Mouse (Mus musculus) kidney, postnatal 36 days (tissue): ENCODE measurements around the gene Crat.
A peak's percentile ranks its signal among the peaks of the same experiment; 100 is the strongest.

Source experiments
- DNase-seq, 2 experiments: peaks; one replicate each; pipeline ENCODE4 v3.0.0; 2021 to 2022; ENCODE audit warnings: mixed read lengths in 2 of 2

The Crat gene

DNA sequence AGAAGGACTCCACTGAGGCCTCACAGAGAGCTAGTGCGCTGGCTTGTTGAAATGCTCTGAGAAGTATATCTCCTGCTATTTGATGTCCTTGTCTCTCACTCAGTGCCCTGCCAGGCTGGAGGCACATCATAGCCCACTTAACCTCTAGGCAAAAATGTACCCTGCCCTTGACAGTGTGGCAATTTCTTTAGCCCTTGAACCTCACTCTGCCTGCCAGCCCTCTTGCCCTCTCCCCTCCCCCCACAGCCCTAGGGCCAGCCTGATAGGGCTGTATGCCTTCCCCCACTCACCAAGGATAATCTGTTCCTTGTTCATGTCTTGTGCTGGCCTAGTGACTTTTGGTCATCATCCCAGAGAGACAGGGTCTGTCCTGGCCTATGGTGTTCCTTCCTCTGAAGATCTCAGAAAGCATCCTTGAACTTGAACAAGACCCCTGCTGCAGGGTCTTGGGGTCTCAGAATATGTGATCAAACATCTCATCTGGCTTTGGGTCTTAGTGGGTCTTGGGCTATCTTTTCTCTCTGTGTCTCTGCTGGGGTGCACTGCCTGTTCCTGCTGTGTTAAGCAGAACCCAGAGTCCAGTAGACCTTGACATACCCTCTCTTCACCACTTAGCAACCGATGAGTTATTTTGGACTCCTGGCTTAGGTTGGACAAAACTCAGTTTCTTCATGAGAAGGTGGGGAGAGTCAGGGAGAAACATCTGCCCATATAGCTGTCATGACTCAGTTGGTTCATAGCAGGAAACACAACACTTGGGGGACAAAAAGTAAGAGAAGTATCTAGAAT lies 50.1 kb downstream of the Crat start:
- DNase-seq, result peak; percentile 50 to 67

DNA sequence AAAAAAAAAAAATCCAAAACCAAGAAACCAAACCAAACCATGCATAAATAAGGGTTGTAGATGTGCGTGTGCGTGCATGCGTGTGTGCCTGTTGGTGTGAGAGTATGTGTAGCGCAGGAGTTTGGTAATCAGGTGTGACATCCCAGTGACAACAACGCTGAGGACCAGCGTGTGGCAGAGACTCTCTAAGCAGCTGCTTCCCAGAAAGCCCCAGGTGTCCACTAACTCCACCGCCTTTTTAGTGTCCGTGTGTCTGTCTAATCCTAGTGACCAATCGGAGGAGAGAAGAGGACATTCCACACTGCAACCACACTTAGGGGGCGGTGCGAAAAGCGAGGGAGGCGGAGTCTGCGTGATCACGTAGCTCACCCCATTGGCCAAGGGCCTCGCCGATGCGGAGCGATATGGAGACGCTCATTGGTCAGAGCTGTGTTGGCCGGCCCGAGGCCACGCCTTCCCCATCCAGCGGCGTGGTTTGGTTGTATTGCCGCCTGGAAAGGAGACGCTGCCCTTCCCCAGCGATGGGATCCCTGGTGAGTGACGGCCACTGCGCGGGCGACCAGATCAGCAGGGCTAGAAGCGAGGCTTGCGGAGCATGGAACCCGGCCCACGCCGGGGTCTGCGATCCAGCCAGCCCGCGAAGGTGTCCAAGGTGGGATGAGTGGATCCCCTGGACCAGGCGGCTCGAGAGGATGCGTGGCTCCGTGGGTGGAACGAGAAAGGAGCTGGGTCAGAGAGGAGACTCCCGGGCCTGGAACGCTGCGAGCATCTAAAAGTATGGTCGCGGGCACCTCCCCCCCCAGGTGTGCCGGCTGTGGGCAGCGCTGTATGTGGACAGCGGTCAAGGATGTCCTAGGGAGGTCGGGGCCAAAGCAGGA lies 51.6 kb downstream of the Crat start, which contains the start of gene Miga2:
TSS of gene Miga2 (plus strand) at position 461 of the 878 bp plus-strand sequence.
- DNase-seq, result peak; percentile 99 to 100

DNA sequence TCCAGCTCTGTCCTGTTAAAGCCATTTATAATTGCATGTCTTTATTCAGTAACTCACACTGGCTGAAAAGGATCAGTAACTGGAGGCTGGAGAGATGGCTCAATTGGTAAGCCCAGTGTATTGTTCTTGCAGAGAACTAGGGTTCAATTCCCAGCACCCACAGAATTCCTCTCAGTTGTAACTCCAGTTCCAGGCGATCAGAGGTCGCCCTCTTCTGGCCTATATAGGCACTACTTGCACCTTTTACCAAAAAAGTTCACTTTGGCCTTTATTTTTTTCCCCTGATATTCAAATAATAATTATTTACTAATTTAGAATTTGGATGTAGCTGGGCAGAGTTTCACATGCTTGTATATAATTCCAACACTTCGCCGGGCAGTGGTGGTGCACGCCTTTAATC lies 52.7 kb downstream of the Crat start:
- no peak for DNase-seq

DNA sequence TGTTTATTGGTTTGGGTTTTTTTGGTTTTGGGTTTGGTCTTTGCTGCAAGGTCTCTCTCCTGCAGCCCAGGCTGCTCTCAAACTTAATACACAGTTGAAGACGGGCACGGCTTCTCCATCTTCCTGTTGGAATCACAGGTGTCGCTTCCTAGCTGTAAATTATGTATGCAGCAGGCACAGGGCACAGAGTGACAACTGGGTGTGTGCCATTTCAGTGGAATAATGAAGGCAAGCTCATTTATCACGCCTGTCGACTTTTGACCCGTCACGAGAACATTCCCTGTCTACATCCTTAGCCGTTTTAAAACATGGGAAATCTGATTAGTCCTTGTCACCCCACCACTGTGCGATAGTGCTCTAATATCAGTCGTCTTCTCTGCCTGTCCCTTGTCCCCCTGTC lies 55.0 kb downstream of the Crat start:
- peak; percentile 38 to 45 for DNase-seq

DNA sequence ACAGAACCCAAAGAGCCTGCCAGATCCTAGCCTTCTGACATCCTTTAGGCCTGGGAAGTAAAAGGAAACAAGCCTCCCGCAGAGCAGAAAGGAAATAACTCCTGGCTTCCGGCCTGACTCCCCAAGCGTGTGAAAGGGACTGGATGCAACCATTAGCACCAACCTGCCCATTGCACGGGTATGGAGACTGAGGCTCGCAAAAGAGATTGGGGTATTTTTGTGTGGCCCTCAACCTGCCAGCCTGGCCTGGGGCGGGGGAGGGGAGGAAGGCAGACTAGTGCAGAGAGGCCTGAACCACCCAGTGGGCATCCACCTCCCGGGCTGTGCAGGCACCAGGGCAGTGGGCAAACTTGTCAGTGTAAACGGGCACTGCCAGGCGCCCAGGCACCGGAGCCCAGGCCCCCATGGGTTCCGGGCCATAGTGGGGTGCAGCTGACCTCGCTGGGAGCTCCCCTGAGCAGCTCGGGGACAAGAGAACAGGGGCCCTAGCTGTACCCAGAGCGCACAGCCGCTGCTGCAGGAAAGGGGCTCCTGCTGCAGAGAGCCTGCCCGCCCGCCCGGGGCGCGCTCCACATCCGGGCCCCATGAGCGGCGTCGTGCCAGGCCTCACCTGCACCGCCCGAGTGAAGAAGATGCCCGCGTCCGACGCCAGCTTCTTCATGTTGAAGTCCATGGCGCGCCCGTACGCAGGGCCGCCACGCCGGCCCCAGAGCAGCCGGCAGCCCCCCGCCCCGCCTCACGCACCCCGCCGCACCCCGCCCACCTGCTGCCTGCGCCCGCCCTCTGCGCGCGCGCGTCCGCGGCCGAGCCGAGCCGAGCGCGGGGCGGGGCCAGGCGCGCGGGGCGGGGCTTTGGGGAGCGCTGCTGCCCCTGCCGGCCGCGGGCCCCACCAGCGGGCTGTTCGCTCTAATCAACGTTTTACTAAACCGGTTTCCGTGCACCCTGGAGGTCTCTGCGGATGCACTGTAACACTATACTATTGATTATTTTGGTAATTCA lies 56.8 kb downstream of the Crat start, which contains the start of gene Sh3glb2:
TSS of gene Sh3glb2 (minus strand) at position 805 of the 999 bp plus-strand sequence.
- DNase-seq, result peak; percentile 79 to 96

DNA sequence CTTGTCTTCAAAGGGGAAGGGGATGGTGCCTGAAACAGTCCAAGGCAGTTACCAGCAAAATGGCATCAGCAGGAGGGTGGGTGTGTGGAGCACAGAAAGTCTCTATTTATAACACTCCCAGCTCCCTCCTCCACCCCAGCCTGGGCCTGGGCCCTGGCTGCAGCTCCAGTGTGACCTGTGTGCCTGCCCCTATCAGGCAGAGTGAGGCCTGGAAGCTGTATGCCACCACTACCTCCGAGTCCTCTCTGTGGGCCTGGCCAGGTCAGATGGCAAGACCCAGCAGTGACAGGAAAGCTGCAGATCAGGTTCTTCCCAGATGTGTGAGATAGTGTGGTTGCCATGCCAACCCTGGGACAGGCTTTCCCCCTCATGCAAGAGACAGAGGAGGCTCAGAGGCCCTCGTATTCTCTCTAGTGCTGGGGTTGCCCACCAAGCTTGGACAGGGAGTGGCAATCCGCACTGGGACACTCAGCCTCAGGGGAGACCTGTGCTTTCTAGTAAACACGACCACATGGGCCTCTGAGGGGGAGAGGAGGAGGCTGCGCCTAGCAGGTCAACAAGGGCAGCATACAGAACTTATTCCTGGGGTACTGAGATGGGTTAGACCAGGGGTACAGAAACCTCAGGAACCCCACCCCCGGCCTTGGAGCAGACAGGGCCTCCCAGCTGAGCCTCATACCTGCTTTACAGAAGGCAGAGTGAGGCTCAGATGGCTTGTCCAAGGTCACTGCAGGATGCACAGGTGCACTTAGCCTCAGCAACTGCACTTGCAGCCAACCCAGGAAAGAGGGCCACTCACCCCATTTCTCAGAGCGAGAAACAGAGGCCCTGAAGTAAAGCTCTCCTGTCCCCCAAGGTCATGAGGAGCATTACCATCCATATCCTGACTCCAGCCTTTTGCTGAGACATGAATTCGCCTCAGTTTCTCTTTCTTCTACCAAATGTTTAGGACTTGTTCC lies 57.8 kb downstream of the Crat start:
- no peak for DNase-seq

DNA sequence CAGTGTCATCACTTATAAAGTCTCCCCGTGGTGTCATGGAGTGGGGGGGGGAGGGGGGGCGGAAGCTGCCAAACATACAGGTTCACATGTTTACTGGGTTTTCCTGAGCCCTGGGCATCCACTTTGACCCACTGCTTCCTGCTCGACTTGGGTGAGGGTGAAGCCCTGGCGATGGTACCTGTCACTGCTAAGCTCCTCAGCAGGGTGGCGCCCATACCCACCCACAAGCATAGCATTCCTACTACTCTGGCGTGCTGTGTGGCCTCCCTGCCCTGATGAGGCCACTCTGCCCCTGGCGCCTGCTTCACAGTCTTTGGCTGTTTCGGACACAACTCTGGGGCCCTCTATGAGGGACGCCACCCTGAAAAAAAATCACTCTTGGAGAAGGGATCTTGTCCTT lies 58.7 kb downstream of the Crat start:
- no peak for DNase-seq

DNA sequence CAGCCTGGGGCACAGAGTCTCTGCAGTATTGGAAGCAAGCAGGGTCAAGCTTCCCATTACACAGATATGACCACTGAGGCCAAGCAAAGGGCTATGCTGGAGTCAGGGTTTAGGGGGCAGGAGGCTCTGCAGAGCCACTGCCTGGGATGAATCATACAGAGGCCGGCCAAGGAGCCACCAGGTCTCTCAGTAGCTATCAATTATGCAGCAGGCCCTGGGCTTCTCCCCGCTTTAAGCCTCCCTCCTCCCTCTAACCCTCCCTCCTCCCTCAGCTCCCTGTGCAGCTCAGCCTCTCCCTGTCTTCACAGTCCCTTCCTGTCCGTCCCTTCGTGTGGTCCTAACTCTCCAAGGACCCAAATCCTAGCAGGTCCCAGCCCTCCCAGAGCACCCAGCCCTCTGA lies 59.3 kb downstream of the Crat start:
- peak in 1 of 2 experiments; percentile 5 for DNase-seq

DNA sequence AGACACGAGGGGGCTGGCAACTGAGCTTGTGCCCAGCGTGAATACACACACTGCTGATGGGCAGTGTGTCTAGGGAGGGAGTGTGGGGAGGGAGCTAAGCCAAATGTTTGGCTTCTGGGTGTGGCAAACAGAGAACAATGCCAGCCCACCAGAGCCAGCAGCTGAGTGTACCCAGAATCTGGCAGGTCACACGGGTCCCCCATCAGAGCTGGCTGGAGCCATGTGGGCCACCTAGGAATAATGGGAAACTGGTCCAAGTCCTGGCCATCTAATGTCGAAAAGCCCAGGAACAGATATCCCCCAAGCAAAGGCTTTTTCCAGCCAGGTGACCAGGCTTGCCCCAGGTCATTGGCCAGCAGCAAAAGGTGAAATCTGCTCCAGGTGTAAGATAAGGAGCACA lies 59.8 kb downstream of the Crat start:
- DNase-seq, result no peak

DNA sequence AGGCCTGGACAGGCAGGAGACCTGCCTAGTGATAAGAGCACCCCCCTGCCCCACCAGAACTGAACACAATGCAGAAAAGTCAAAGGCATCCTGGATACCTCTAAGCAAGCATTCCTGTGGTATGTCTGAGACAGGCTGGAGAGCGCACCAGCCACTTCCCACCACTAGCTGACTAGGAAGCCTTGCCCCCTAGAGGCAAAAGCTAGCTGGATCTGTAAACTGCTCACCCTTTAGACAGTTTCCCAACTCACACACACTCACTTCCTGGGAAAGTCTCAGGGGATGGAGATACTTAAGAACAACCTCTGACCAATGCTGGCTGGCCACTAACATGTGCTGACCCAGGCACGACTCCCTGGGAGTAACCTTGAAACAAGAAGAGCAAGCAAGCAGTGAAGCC lies 64.5 kb downstream of the Crat start:
- DNase-seq, result peak; percentile 16 to 25
